Mouse (Mus musculus): ENCODE data around the gene Kcna7.
"Not testable (repeated sequence)": the region's sequence is repeated elsewhere in the genome, so short reads cannot be mapped to it uniquely, and the experiment has no call there.

Gene Kcna7

DNA sequence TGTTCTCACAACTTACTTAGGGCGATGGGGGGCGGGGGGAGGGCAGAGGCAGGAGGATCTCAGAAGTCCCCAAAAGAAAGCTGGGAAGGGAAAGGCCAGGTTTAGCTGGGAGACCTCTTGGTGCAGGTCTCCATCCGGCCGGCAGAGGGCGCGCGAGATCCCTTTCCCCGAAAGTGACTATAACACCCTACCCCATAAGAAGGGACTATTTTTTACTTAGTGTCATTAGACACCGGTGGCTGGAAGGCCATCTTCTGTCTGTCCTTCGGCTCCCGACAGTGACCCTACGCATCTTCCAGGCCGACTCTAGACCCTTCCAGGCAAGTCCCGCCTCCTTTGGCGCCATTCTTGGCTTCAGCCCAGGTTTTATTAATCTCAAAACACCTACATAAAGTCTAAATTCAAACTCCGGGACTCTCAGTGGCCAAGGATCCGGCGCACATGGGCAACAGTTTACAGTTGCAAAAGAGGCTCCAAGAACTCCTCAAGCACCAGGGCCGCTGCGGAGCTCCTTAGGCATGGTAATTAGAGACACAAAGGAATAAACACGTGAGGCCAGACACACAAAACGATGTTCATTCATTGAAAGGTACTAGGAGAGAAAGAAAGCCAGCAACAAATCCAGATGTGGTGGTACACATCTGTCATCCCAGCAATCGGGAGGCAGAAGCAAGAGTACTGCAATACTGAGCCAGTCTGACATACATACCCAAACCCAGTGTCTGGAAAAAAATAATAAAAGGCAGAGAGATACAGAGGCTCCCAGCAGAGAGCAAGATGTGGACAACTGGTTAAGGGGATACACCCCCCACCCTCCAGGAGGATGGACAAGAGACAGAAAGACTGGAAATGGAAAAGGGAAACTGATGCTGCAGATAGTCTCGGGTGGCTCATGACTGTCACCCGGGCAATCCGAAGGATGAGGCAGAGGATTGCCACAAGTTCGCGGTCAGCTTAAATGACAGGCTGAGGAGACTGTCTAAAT is at the start of gene Kcna7:
TSS of gene Kcna7 (plus strand) at position 563 of the 985 bp plus-strand sequence.
- peak; percentile 74 to 86 for DNase-seq (ENCODE audit: low spot score in 2 of 2)

DNA sequence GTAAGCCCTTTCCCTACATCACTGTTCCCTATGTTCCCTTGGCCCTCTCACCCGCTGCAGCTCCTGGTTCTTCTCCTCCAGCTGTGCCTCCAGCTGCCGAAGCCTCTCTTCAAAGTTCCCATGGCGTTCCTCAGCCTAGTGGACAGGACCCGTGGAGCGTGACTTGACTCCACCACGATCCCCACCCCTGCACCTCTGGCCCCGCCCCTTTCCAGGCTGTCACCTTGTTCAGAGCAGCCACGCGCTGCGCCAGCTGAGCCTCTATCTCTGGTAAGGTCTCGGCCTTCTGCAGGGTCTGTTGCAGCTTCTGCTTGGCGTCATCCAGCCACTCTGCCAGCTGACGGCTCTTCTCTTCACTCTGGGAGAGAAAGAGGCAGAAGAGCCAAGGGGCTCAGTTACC is 49.4 kb upstream of the Kcna7 start:
- peak in 1 of 2 experiments; percentile 17 for DNase-seq (ENCODE audit: low spot score in 2 of 2)

DNA sequence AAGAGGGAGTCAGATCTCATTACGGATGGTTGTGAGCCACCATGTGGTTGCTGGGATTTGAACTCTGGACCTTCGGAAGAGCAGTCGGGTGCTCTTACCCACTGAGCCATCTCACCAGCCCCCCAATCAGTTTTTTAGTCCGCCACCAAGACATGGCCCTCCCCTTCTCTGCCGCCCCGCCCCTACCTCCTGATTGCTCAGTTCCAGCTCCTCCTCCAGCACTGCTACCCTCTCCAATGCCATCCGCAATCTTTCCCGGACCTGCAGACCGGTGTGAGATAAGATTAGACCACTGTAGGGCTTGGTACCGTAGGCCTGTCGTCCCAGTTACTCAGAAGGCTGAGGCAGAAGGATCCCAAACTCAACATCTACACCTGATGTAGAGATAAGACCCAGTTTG is 46.4 kb upstream of the Kcna7 start:
- DNase-seq (ENCODE audit: low spot score in 2 of 2): not testable (repeated sequence)

DNA sequence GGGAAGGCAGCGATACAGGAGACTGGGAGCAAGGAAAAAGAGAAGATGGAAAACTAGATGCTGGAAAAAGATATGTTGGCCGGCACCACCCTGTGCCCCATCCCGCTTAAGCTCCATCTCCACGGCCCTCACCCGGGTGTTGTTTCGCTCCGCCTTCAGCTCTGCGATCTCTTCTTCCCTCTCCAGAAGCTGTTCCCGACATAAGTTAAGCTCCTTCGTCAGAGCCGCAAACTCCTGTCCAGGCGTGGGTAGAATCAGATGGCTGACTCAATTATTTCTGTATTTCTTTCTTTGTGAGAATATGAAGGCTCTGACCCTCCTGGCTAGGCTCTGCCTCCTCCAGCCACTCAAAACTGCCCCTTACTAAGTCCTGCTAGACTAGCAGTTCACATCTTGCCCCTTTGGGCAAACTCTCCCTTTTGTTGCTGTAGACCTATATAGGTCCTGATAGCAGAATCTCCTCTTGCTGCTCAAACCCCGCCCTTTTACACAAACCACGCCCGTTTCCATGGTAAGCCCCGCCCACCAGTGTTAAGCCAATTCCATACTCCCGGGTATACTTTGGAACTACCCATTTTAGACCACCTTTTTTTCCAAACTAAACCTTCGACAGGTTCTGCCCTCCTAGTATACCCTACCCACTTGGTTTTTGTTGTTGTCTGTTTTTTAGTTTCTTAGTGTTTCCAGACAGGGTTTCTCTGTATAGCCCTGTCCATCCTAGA is 44.9 kb upstream of the Kcna7 start:
- no peak for DNase-seq (ENCODE audit: low spot score in 2 of 2)

DNA sequence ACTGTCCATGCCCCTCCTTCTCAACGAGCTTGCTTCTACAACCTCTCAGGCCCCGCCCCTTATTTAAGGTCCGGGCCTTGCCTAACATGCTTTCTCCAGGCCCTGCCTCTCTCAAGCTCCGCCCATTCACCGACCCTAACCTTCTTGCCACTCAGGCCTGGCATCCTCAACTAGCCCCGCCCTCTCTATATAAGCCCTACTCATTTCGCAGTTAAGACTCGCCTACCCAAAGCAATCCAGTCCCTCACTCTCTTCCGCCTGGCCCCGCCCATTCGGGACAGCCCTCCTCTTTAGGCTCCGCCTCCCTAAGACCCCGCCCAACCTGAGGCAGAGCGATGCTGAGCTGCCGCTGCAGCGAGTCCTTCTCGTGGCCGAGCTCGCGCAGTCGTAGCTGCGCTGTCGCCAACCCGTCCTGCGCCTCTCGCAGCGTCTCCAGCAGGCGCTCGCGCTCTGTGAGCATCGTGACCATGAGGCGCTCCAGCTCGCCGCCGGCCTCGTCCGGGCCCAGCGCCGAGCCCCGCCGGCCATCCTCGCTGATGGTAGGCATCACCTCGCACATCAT is 44.1 kb upstream of the Kcna7 start:
- DNase-seq (ENCODE audit: low spot score in 2 of 2): peak; percentile 40 to 81

DNA sequence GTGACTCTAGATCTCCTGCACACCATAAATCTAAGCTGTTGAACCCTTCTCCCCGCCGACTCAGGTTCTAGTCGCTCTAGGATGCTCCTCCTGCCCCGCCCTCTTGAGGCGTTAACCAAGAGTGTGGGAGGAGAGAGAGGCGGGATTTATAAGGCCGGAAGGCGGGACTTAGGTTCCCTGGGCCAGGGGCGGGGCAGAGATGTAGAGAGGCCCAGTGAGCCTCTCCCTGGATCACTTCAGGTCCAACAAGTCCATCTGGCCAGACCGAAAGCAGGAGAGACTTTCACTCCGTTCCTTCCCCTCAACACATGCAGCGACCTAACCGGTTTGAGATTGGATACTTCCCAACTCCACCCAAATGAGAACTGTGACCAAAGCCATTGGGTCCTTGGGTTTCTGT is 42.7 kb upstream of the Kcna7 start:
- peak in 1 of 2 experiments; percentile 67 for DNase-seq (ENCODE audit: low spot score in 2 of 2)

DNA sequence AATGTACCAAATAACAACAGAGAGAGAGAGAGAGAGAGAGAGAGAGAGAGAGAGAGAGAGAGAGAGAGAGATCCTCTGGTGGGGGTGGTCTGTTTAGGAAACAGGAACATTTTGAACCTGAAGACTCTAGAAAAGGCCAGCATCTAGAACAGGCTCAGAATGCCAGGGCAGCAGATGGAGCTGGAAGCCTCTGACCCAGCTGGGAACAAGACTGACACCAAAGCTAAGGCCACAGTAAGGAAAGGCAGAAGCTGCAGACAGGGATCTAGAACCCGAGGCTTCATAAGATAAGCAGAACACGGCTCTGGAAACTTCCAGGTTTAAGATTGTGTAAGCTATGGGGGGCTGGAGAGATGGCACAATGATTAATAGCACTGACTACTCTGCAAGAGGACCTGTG is 41.5 kb upstream of the Kcna7 start:
- no peak for DNase-seq (ENCODE audit: low spot score in 2 of 2)

DNA sequence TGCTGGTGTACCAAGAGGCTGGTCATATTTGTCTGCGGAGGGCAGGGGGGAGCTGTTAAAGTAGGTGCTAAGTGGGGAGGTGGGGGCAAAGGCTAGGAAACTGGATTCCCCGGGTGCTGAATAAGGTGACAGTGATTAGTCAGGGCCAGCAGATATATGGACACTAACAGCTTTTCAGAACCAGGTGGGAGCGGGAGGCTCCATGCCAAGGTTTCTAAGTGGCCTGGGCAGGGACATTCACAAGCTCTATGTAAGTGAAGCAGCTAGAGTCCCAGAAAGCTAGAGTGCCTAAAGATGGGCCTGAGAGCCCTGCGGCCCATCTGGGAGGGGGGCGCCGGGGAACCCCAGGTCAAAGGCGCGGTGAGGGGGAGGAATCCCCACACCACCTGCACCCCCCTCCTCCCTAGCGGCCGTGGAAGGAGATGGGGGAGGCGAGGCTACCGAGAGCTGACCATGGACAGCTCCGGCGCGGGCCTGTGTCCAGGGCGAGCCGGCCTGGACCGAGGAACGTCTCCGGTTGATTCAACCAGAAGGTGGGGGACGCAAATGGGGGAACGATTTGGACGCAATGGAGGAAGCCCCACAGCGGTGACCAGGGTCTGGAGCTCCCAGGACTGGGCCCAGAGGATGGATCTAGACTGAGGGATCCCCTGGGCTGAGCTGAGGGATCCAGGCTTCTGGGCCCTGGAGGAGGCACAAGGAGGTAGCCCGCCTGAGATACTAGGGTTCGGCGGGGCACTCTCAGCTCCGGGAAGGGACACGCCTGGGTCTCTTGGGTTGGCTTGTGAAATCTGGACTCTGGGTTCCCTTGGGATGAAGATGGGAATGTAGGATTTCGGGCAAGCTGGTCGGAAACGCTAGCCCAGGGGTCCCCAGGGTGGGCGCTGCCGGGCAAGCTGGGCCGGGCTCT is 39.5 kb upstream of the Kcna7 start:
- DNase-seq (ENCODE audit: low spot score in 2 of 2): no peak

DNA sequence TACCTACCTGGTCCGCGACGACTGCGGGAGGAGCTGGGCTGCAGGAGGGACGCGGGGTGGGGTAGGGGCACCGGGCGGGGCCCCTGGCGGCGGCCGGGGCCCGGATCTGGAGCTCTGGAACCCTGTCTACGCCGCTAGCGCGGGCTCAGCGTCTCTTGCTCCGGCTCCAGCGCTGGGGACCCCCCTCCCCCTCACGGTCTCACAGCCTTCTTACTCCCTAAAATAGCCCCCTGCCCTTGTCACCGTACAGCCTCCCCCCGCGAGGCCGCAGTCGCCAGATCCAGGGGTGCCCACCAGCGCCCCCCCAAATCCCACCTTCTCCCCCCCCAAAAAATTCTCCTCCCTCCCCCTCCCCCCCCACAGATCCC is 38.8 kb upstream of the Kcna7 start, which contains the start of gene Ppfia3:
TSS of gene Ppfia3 (minus strand) at position 368 of the 368 bp plus-strand sequence.
- no peak for DNase-seq (ENCODE audit: low spot score in 2 of 2)

DNA sequence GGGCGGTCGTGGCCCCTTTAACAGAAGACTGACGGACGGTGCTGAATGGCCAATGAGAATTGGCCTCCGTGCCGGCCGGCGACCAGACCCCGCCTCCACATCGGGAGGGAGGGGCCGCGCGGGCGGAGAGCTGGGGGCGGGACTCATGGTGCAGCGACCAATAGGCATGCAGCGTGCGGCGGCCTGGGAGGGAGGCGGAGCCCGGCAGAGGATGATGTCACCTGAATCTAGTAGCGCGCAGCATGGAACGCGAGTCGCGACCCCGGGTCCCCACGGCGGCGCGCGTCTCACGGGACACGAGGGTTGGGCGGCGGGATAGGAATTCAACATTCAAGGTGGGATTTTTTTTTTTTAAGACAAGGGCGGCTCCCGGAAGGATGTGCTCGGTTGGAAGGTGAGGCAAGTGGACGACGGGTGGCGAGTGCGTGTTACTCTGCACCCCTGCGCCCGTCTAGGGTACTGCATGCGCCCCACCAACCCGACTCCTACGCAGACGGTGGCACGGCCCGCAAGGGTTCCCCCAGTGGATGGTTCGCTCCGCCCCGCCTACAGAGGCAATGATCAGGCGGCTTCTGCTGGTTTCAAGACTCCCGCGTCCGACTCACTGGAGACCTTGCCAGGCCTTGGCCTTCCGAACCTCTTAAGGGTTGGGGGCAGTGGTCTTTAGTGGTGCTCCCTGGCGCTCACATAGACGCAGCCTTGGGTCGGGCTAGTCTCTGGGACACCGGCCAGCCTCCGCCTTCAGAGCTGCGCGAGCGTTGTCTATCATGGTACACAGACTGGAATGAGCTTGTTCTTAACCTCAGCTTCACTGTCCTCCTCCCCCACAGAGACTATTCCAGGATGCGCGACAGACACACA is 38.2 kb upstream of the Kcna7 start:
- DNase-seq (ENCODE audit: low spot score in 2 of 2): peak; percentile 94 to 96

DNA sequence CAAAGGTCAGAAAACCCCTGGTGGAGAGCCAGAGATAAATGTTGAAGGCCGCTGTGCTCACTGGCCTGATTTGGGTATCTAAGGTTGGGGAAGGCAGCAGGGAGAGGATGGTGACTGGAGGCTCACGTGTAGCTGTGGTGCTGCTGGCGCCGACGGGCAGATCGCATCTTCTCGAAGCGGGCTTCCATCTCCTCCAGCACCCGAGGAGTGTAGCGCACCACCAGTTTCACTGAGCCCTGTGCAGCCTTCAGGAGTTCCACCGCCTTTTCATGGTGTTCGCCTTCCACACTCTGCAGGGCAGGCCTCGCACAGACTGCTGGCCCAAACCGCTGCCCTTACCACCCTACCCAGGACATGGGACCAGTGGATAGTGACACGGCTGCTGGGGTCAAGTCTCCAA is 37.3 kb upstream of the Kcna7 start:
- no peak for DNase-seq (ENCODE audit: low spot score in 2 of 2)

DNA sequence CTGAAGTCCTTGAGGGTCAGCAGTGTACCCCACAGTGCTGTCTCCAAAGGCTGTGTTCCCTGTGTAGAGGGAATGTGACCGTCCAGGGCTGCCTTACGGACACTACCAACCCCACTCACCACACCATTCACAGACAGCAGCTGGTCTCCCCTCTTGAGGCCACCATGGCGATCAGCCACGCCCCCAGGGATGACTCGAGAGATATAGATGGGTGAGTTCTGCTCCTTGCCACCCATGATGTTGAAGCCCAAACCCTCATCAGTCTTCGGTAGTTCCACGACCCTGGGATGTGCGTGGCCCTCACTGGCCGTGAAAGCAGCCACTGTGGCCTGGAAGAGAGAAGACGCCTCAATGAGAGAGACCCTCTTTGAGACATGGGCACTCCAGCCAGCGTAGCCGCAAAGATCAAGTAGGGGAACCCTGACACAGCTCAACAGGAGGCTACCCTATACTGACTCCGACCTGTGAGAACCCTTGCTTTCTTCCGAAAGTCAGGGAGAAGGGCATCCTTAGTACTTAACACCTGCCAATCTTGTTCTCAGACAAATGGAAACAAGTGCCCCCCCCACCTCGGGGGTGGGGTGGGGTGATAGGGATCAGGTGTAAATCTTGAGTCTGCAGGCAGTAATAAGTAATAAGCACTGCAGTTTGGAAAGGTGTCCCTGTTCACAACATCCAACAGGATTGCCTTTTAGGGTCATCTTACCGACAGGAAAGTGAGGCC is 36.3 kb upstream of the Kcna7 start:
- no peak for DNase-seq (ENCODE audit: low spot score in 2 of 2)

DNA sequence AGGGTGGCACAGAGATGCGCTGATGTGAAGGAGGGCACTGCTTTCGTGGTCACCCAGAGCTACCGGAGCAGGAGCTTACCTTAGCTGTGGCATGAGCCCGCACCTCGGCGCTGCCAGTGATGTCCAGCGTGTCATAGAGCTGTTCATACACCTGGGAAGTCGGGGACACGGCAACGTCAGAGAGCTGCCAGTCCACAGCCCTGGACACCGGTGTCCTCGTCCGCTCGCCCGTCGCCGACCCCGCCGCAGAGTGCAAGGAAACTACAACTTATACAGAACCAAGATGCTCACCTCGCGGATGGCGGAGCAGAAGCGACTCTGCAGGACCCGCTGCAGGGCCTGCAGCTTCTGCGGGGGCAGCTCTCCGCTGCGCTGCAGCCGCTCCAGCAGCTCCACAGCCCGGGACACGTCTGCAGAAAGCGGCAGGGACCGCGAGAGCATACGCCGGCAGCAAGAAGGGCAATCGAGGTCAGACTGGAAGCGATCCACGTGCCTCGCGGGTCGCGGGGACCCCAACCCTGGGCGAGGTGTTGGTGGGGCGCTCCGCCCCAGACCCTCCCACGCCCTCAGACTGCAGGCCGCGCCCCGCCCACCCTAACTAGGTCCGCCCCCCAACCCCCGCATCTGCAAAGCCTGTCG is 35.5 kb upstream of the Kcna7 start:
- peak in 1 of 2 experiments; percentile 11 for DNase-seq (ENCODE audit: low spot score in 2 of 2)

DNA sequence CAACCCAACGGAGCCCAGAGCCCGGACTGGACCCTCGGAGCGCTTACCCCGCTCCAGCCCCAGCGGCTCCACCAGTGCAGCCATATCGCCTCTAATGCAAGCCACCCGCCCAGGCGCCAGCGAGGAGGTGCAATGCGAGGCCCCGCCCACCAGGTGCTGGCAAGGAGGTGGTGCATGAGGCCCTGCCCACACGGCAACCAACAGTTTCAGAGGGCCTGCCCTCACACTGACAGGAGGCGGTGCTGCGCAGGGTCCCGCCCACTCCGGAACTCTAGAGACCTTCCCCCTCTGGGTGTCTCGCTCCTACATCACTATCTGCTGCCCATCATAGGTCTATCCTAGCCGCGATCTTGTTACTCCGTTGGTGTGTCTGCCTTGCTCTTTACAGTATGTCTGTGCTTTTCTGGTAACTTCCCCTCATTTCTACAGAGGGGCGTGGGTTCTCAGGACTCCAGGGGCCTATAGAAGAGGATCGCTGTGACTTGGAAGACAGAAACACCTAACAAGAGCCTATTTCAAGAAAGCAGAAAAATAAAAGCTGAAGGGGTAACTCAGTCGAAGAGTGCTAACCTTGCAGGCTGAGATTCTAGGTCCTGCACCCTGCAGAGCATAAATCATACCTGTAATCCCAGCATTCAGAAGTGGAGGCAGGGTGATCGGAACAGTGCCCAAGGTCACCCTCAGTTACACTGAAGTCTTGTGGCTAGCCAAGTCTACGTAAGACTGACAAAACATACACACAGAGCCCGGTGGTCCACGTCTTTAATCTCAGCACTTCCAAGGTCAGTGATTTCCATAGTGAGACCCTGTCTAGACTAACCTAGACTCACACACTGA is 34.8 kb upstream of the Kcna7 start, which contains the start of gene Lin7b:
TSS of gene Lin7b (minus strand) at position 109 of the 837 bp plus-strand sequence.
- peak; percentile 75 to 94 for DNase-seq (ENCODE audit: low spot score in 2 of 2)

DNA sequence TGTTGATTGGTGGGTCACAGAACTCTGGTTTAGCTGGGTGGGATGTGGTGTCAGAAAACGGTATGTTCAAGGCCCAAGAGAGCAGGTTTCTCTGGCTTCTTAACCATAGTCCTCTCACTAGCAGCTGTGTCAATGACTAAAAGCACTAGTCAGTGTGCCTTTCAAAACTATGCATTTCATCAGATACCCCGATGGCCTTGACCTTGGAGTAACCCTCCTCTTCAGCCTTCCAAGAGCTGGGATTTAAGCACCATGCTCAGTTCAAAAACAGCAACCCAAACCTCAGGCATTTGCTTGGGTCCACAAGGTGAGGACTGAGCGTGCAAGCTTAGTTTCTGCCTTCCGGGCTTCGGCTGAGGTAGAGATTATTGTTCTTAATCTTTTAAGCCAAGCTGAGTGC is 33.1 kb upstream of the Kcna7 start:
- no peak for DNase-seq (ENCODE audit: low spot score in 2 of 2)

DNA sequence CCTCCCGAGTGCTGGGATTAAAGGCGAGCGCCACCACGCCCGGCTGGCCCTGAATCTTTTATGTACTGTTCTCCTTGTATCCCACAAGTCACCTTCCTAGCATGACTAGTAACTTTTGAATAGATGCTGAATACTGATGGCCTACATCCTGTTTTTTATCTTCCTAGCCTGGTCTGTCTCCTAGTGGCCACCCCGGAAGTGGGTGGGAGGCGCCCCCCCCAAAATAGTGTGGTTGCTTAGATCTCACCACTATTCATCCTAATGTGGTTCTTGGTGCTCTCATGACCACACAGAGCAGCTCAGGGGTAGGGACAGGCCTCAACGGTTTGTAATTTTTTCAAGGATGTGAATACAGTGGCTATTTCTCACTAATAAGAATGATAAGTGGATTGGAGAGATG is 30.8 kb upstream of the Kcna7 start:
- no peak for DNase-seq (ENCODE audit: low spot score in 2 of 2)

DNA sequence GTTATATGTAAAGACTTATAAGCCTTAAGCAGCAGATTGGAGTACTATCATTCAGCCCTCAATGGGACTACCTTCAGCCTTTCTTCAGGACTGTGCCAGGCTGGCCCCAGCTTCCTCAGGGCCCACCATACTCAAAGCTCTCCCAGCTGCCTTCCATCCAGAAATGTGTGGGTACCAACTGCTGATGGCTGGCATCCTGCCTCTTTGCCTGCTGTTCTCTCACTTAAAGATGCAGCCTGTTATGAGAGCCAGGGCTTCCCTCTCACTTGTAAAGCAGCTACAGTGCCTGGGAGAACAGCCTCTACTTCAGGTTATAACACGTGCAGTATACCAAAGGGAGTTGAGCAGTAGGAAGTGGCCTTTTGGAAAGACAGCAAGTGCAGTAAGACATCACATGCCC is 29.4 kb upstream of the Kcna7 start:
- no peak for DNase-seq (ENCODE audit: low spot score in 2 of 2)

DNA sequence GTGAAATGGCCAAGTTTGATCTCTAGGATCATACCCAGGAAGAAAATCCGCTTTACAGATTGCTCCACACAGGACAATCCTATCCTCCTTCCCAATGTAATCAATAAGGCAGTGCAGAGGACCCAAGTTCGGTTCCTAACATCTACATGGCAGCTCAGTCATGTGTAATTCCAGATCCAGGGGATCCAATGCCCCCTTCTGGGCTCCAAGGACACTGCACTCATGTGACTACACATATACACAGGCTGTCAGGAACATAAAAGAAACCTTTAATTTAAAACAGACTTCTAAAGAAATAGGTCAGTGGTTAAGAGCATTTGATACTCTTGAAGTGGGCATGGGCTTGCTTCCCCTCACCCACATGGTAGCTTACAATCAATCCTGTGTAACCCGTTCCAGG is 19.4 kb upstream of the Kcna7 start:
- no peak for DNase-seq (ENCODE audit: low spot score in 2 of 2)
